Mouse (Mus musculus): ENCODE results near the gene Notch3. TPM values are rescaled to one million over a fixed set of nuclear protein-coding genes. Genes with fewer than 3 reads are reported as not detected.
"Not testable (repeated sequence)": the region's sequence is repeated elsewhere in the genome, so short reads cannot be mapped to it uniquely, and the experiment has no call there.

The Notch3 gene
- polyA plus RNA-seq, 1 experiment from 2014 or later: 1.7 TPM

DNA sequence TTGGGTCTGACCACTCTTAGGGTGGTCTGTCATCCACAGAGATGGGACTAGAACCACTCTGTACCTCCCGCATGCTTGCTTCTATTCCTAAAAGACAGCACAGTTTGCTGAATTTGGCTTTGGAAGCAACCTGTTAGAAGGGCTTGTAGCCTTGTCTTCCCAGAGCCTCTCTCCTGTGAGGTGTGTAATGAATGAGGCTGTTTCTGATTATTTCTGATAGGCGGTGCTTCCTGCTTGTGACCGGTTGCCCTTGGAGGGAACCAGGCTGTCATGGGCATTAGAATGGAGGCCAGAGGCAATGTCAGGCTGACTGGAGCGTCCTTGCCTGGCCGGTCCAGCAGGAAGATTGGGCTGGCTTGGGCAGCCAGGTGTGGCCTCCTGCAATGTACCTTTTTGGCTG lies 52.2 kb downstream of the Notch3 start:
- Histone ChIP-seq H3K4me2 (peak overlapping the region; percentile 97), H3K4me1 (peaks cover 98% of the 10 kb centered on the region), H3K4me3 (peak overlapping the region; percentile 71), H3K36me3 (peaks cover 12% of the 10 kb centered on the region), H3K9ac (peak overlapping the region; percentile 81), H3K27ac (peak overlapping the region; percentile 95)
- 36% methylated on average over 5 of the region's 5 CpGs for WGBS (ENCODE audit: insufficient replicate concordance)
- not testable (repeated sequence) for ATAC-seq; H3K9me3 ChIP-seq (replicated peaks); H3K27me3 ChIP-seq (replicated peaks)

DNA sequence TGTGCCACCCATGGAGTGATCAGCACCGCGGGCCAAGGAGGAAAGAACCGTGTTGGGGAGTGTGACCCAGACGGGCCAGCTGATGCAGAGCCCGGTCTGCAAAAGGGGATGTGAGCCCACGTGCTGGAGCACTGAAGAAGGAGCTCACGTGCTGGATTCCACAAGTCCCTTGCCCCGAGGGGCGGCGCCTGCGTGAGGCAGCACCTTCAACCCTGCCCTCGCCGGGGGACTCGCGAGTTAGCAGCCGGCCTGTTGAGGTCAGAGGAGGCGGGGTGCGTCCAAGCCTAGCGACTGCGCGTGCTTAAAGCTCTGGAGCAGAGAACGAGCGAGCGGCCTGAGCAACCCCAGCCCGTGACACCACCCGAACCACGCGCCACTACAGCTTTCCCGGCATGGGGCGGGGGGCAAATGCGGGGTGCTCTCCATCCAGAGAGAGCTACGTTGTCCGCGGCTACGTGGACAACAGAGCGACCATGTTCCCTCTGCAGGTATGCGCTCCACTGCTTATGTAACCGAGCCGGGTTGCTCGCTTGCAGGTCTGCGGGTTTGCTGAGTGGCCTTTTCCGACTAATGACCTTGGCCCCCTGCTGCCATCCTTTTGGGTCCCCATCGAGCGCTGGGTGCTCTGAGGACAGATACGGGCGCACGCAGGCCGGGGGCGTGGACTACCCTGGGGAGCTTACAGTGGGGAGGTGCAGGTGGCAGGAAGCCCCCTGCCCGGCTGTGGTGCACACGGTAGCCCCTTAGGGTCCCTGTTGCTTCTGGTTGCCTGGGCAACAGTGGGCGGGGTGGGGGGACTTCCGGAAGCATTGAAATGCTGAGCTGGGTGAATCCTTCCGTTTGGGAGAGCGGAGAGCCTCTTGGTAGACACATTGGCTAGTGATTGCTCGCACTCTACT lies 52.9 kb downstream of the Notch3 start:
- peak; percentile 73 for ATAC-seq
- Histone ChIP-seq H3K36me3 (peaks cover 6% of the 10 kb centered on the region), H3K4me1 (peaks cover 98% of the 10 kb centered on the region), H3K27ac (peak overlapping the region; percentile 95), H3K9me3 (replicated peaks) (no peaks in the 10 kb centered on the region), H3K9ac (peak overlapping the region; percentile 81), H3K4me2 (peak overlapping the region; percentile 97), H3K27me3 (replicated peaks) (no peaks in the 10 kb centered on the region), H3K4me3 (peak overlapping the region; percentile 71)
- WGBS (ENCODE audit: insufficient replicate concordance): 1% methylated on average over 56 of the region's 56 CpGs

DNA sequence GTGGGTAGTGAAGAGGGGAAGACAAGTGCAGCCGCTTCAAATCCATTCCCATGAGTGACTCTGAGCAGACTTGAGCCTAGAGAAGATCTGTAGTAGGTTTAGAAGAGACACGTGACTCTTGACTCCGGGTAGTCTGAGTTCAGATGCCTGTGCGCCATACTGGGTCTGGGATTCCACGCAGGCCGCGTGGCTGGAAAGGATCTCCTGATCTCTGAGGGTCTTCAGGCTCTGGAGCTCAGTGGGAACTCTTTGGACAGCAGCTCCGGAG lies 53.5 kb downstream of the Notch3 start:
- H3K27me3 ChIP-seq (replicated peaks): no peaks in the 10 kb centered on the region
- peak overlapping the region; percentile 71 for H3K4me3 ChIP-seq
- peak overlapping the region; percentile 95 for H3K27ac ChIP-seq
- peaks cover 6% of the 10 kb centered on the region; the same call in 1 of the 2 replicates for H3K36me3 ChIP-seq
- H3K9ac ChIP-seq: peak overlapping the region; percentile 81
- WGBS (ENCODE audit: insufficient replicate concordance): 10% methylated on average over 8 of the region's 8 CpGs
- H3K4me1 ChIP-seq: peaks cover 98% of the 10 kb centered on the region
- peak; percentile 36 for ATAC-seq
- peak overlapping the region; percentile 97 for H3K4me2 ChIP-seq
- no peaks in the 10 kb centered on the region for H3K9me3 ChIP-seq (replicated peaks)

DNA sequence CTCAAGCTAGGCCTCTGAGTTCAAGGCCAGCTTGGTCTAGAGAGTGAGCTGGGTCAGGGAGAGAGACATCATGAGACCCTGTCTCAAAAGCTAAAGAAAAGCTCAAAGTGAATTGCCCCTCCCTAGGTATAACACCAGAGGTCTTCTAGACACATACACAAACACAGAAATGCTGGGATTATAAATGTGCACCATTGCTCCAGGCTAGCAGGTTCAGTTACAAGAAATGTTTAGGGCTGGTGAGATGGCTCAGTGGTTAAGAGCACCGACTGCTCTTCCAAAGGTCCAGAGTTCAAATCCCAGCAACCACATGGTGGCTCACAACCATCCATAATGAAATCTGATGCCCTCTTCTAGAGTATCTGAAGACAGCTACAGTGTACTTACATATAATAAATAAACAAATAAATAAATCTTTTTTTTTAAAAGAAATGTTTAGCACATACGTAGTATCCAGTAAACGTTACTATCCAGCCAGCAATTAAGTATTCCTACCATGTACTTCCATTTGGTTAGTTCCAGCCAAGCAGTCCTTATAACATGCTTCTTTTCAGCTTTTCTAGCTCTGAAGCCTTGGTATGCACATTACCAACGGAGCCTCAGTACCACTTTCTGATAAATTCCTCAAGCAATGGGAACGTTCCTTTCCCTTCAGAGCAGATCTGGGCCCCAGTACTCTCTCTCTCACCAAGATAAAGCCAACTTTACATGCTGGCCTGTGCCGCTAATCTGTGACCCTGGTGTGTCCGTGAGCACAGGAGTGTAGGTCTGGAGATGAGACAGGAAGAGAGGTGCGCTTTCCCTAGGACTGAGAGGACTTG lies 54.0 kb downstream of the Notch3 start:
- WGBS (ENCODE audit: insufficient replicate concordance): 35% methylated on average over 8 of the region's 8 CpGs
- Histone ChIP-seq H3K27ac (peak overlapping the region; percentile 95), H3K4me2 (peak overlapping the region; percentile 97), H3K4me3 (peak overlapping the region; percentile 71), H3K27me3 (replicated peaks) (no peaks in the 10 kb centered on the region), H3K4me1 (peaks cover 98% of the 10 kb centered on the region), H3K9me3 (replicated peaks) (no peaks in the 10 kb centered on the region), H3K9ac (peak overlapping the region; percentile 81), H3K36me3 (peaks cover 6% of the 10 kb centered on the region; the same call in 1 of the 2 replicates)
- ATAC-seq: peak; percentile 49

DNA sequence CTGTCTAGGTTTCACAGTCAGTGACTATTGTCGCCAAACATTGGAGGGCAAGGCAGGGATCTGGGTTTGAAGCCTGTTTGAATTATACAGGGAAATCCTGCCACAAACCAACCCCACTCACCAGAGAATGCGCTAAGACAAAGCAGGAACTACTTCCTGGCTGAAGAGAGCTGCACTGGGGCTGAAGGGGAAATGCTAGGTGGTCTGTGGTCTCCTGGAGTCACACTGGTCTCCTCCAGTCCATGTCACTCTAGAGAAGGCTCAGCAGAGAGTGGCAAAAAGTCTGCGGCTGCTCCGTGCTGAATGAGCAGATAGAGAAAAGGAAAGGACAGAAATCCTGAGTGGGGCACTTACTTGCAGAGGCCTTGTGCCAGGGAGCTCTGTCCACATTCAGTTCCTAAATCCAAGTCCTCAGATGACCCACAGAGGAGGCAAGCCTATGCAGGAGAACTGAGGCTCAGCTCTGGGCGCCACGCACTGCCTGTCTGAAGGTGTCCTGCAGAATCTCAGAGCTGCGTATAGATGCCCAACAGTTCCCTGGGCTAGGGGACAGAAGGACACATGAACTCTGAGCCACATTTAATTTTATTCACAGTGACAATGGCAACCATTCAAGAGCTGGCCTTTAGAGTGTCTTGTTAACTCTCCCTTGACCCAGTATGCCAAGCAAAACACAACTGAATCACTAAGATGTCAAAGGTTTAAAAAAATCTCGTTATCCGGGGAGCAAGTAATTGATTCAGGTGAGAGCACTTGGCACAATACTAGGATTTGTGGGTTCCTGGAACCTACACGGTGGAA lies 55.5 kb downstream of the Notch3 start:
- H3K27me3 ChIP-seq (replicated peaks): no peaks in the 10 kb centered on the region
- ATAC-seq: no peak
- peak overlapping the region; percentile 97 for H3K4me2 ChIP-seq
- peaks cover 6% of the 10 kb centered on the region; the same call in 1 of the 2 replicates for H3K36me3 ChIP-seq
- no peak overlapping the region for H3K4me3 ChIP-seq
- no peaks in the 10 kb centered on the region for H3K9me3 ChIP-seq (replicated peaks)
- peak overlapping the region; percentile 95 for H3K27ac ChIP-seq
- peaks cover 98% of the 10 kb centered on the region for H3K4me1 ChIP-seq
- peak overlapping the region; percentile 61 for H3K9ac ChIP-seq
- 55% methylated on average over 10 of the region's 10 CpGs for WGBS (ENCODE audit: insufficient replicate concordance)

DNA sequence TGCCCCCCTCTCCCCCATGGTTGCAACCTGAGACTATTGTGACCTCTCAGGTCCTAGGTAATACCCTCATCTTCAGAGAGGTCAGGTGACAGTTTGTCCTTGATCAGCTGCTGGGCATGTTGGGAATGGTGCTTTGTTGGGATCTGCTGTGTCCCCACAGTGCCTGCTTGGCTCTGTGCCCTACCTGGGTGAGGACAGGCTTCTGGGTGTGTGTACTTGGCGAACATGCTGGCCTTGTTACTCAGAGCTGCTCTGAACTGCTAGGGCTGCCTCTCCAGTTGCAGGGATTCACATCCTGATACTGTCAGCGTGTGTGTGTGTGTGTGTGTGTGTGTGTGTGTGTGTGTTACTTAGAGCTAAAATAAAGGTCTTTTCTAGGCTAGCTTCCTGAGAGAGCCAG lies 56.2 kb downstream of the Notch3 start:
- Histone ChIP-seq H3K4me3 (no peak overlapping the region), H3K4me2 (no peak overlapping the region), H3K4me1 (peaks cover 98% of the 10 kb centered on the region), H3K9ac (peak overlapping the region; percentile 61), H3K27me3 (replicated peaks) (no peaks in the 10 kb centered on the region), H3K27ac (peak overlapping the region; percentile 95), H3K36me3 (no peaks in the 10 kb centered on the region), H3K9me3 (replicated peaks) (no peaks in the 10 kb centered on the region)
- ATAC-seq: no peak
- WGBS (ENCODE audit: insufficient replicate concordance): 59% methylated on average over 2 of the region's 2 CpGs

DNA sequence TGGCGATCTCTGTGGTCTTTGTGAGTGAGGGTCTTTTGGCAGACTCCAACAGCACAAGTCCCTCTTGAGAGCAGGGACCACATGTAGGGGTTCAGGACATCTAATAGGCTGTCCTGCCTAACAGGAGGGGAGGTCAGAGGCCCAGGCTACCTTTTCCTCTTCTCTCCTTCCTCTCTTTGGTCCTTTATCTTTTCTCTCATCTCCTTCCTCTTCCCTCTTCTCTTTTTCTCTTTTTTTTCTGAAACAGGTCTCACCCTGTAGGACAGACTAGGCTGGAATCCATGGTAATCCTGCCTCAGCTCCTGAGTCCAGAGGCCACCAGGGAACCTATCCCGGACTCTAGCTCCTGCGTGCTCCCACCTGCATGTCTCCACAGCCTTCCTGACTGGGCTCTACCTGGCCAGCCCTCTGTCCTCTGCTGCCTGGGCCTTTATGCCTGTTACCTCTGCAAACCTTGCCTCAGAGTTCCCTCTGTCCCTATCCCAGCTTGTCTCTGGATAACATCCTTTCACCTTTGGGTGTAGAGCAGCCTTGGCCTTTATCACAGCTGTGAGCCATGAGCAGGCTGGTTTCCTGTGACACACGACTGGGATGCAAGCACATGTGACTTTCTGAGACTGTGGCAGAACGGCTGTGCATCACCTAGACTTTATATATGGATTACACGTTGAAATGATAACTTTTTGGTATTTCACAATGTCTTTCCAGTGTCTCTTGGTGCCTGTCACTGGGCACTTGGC lies 57.3 kb downstream of the Notch3 start:
- Histone ChIP-seq H3K9me3 (replicated peaks) (no peaks in the 10 kb centered on the region), H3K4me2 (peak overlapping the region; percentile 56), H3K4me3 (no peak overlapping the region), H3K4me1 (peaks cover 98% of the 10 kb centered on the region), H3K27me3 (replicated peaks) (peaks cover 10% of the 10 kb centered on the region; the same call in 1 of the 2 replicates), H3K27ac (peak overlapping the region; percentile 95), H3K9ac (peak overlapping the region; percentile 61), H3K36me3 (no peaks in the 10 kb centered on the region)
- ATAC-seq: no peak
- WGBS (ENCODE audit: insufficient replicate concordance): 48% methylated on average over 6 of the region's 6 CpGs

DNA sequence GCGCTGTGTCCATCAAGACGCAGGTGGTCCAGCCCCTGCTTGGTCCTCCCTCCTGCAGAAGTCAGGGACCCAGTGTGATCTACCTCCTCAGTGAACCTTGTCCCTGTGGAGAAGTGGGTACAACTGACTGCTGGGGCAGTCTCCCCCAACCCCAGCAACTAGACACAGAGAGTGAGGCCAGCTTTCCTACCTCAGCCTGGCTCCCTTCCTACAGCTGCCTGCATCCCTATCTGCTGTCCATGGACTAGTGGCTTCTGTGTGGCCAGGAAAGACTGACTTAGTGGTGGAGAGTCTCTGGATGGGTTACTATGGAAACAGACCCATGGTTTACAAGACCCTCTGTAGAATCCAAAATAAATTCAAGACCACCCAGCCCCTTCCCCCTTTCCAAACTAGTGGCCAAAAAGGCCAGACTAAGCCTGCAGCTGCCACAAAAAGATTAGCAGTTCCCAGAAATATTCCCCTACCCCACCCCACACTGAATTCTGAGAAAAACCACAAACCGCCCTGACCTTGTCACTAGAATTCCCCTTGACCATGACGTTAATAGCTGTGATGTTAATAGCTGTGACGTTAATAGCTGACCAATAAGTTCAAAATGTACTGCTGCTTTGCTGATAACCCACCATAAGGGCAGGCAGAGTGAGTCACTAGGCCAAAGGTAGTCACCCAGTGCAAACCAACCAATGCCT lies 58.2 kb downstream of the Notch3 start:
- peak; percentile 72 for ATAC-seq
- not testable (repeated sequence) for H3K36me3 ChIP-seq; H3K9me3 ChIP-seq (replicated peaks); H3K4me3 ChIP-seq
- H3K27me3 ChIP-seq (replicated peaks): peaks cover 11% of the 10 kb centered on the region; the same call in 1 of the 2 replicates
- peak overlapping the region; percentile 95 for H3K27ac ChIP-seq
- peaks cover 89% of the 10 kb centered on the region for H3K4me1 ChIP-seq
- peak overlapping the region; percentile 56 for H3K4me2 ChIP-seq
- H3K9ac ChIP-seq: peak overlapping the region; percentile 61
- 32% methylated on average over 5 of the region's 5 CpGs for WGBS (ENCODE audit: insufficient replicate concordance)

DNA sequence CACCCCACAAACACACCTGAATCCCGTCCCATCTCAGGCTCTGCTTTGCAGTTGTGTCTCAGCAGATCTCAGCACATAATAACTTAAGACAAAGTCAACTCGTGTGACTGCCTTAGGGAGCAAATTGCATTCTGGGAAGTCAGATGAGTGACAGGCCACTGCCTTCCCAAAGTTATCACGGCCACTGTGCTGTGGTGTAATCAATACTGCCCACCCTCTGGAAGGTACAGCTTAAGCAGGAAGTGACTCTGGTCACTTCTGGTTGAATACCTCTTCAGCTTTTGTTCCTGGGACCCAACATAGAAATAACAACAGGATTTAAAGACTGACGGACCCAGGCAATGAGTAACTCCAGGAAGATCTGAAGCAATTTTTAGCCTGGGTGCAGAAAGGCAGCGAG lies 58.8 kb downstream of the Notch3 start:
- H3K27ac ChIP-seq: peak overlapping the region; percentile 95
- no peak overlapping the region for H3K4me3 ChIP-seq
- peak overlapping the region; percentile 56 for H3K4me2 ChIP-seq
- H3K27me3 ChIP-seq (replicated peaks): peaks cover 11% of the 10 kb centered on the region; the same call in 1 of the 2 replicates
- H3K36me3 ChIP-seq: no peaks in the 10 kb centered on the region
- WGBS (ENCODE audit: insufficient replicate concordance): 26% methylated on average over 5 of the region's 5 CpGs
- peak overlapping the region; percentile 61 for H3K9ac ChIP-seq
- no peaks in the 10 kb centered on the region for H3K9me3 ChIP-seq (replicated peaks)
- peak; percentile 50 for ATAC-seq
- H3K4me1 ChIP-seq: peaks cover 83% of the 10 kb centered on the region

DNA sequence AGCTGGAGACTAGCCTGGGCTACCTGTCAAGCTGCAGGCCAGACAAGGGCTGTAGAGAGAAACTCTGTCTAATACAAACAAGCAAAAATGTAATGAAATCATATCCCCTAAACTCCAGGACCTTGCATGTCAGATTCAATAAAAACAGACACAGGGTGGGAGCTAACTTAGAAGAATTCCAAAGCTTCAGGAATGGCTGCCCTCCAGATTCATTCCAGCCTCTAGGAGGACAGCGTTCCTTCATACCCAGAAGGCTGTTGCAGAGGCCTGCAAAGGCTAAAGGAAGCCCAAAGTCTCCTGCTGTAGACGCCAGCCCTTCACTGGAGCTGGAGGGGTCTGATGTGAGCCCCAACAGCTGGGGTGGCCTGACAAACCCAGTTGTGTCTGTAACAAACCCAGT lies 60.3 kb downstream of the Notch3 start:
- WGBS (ENCODE audit: insufficient replicate concordance): 73% methylated on average over 2 of the region's 2 CpGs
- Histone ChIP-seq H3K4me3 (no peak overlapping the region), H3K27ac (peak overlapping the region; percentile 95; the same call in 1 of the 2 replicates), H3K4me2 (no peak overlapping the region), H3K9ac (no peak overlapping the region), H3K4me1 (peaks cover 76% of the 10 kb centered on the region), H3K36me3 (no peaks in the 10 kb centered on the region), H3K27me3 (replicated peaks) (peaks cover 11% of the 10 kb centered on the region; the same call in 1 of the 2 replicates), H3K9me3 (replicated peaks) (no peaks in the 10 kb centered on the region)
- no peak for ATAC-seq

Measured in liver, embryonic 12.5 days (tissue).